Mouse (Mus musculus) G1E-ER4 (cell line): ENCODE data around the gene Mms19. TPM values are rescaled to one million over a fixed set of nuclear protein-coding genes. Genes with fewer than 3 reads are reported as not detected.

Source experiments
- GATA1 ChIP-seq: IDR thresholded peaks from one replicate; pipeline ENCODE4 v1.8.0; 2012; ENCODE audit warnings: low read length, inconsistent platforms
- polyA plus RNA-seq: library from polyadenylated mRNA; stranded (reverse); fragments of >175 nt; gene quantifications from 2 replicates; pipeline ENCODE4 v1.2.3, GENCODE M21; 2012

Gene Mms19
- polyA plus RNA-seq, 1 experiment, result 12.0 TPM

DNA sequence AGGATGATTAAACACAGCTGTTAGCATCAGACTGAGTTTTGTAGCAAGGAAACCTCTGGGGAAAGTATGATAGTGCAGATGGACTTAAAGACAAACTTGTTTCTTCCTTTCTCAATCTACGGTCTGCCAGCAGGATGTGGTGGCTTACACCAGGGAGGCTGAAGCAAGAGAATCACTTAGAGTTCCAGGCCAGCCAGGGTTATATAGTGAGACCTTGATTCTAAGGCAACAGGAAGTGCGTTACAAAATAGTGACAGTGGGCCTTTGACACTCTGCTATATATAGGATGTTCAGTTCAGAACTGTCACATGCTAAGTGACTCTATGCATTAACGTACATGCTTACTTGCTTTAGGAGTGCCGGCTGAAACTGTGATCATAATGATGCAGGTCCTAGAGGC is 64.1 kb downstream of the Mms19 start:
- TF ChIP-seq GATA1, result no peak

DNA sequence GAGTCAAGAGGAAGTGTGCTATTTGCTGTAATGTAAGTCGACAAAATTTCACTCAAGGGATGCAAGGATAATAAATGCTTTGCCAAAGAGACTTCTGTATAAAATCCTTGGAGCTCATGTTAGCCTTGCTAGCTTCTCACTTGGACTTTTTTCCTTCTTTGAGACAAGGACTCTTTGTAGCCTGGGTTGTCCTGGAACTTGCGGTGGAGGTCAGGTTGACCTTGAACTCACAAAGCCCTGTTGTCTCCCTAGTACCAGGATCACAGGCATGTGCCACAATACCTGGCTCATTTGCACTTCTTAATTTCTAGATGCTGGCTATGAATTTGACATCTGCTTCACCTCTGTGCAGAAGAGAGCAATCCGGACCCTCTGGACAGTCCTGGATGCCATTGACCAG is 65.7 kb downstream of the Mms19 start:
- TF ChIP-seq GATA1, result no peak

DNA sequence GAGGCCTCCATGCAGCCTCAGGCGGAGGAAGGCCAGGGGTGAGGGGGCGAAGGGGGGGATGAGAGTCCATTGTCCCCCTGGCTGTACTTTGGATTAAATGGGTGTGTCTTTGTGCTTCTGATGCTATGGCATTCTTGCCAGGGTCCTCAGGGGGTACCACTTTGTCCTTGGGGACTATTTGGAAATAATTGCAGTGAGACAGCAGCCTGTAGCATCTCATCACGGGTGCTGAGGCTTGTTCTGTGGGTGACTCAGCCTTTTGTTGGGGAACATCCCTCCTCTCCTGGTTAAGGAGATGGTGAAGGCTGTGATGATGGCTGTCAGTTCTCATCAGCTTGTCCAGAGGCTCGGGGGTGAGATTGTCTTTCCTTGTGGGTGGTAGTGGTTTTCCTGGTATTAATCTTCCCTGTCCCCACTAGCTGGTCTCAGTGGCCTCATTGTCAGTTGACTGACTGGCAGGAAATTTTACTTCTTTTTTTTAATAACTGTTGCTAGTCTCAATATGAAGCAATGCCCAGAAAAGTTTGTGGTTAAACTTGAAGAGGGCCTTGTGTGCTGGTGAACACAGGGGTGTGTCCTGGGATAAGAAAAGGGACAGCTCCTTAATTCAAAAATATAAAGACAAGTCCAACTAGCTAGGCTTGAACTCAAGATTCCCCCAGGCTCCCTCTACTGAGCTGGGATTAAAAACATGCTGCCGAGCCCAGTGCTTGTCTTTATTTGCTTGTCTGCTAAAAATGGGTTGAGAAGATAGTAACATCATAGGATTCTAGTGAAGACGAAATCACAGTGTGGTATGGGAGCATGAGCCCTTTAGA is 67.0 kb downstream of the Mms19 start:
- TF ChIP-seq GATA1, result no peak

DNA sequence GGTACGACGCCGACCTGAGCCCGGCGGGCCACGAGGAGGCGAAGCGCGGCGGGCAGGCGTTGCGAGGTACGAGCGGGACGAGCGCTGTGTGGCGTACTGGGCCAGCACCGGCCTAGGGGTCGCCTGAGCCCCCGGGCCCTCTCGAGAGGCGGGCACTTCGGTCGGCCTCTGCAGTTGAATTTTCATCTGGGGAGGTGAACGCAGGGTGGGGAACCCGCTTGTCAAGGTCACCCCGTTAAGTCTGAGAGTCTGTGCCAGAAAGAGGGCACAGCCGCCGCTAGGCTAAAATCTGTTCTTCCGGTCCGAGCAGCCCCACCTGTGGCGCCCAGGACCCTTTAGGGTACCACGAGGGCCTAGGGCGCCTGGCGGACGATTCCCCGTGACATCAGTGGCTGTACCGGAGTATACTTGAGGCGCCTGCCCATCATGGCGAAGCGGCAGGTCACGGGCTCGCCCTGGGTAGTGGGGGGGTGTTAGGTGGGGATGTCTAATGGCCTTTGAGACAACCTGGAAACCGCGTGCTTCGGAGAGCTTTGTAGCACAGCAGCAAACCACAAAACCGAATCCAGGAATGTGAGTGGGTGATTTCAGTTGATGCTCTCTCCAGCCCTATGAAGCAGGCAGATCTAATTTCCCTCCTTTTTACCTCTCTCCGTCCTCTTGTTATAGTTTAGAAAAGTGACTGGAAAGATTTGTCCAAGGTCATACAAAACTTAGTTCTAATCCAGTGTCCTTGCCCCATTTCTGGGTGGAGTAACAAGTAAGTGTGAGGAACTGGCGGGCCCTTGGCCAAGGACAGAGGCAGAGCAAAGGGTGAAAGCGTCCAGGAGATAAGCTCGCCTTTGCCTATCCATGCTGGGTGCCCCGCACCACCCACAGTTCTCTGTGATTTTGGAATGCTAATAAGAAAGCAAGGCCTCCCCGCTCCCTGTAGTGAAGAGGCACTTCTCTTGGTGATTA is 68.6 kb downstream of the Mms19 start:
- no peak for TF ChIP-seq GATA1

DNA sequence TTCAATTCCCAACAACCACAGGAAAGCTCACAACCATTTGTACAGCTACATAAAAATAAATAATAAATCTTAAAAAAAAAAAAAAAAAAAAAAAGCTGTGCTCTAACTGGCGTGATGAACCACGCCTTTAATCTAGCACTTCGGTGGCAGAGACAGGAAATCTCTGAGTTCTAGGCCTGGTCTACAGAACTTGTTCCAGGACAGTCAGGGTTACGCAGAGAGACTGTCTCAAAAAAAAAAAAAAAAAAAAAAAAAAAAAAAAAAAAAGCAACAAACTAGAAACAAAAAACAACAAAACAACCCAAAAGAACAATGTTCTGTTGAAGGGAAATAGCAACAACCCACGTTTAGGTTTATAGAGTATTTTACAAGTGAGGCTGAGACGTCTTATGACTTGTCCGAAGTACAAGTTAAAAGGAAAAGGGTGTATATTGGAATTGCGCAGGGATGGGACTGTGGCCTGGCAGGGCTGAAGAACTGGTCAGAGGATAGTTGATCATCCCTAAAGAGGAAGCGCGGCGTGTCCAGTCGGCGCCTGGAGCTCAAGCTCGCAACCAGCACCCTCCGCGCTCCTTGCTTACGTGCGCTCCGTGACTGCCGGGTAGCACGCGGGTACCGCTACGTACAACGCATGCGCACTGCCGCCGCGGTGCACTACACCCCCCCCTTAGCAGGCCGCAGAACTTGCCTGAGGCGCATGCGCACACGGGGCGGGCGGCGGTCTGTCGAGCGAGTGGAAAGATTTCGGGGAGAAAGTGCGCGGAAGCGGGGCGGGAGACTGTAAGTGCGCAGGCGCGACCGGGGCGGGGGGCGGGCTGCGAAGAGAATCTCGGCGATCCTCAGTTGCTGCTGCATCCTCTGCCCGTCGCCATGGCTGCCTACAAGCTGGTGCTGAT is 69.5 kb downstream of the Mms19 start, which contains the start of gene Pgam1:
TSS of gene Pgam1 (plus strand) at position 746 of the 896 bp plus-strand sequence.
- no peak for TF ChIP-seq GATA1

DNA sequence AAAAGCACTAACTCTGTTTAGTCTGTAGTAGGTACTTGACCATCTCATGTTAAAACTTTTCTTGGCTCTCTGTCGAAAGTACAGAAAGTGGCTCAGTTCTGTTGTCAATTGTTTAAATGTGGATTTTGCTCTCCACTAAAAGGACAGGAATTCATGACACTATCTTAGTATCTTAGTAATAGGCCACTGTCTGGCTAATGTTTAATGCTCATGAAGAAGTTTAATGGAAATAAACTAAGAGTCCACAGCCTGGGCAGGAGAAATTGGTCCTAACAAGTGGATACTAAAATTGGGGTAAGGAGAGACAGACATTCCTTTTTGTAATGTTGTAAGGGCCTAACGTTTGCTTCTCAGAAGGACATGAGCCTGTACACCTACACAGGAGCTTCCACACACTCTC is 70.6 kb downstream of the Mms19 start:
- no peak for TF ChIP-seq GATA1

DNA sequence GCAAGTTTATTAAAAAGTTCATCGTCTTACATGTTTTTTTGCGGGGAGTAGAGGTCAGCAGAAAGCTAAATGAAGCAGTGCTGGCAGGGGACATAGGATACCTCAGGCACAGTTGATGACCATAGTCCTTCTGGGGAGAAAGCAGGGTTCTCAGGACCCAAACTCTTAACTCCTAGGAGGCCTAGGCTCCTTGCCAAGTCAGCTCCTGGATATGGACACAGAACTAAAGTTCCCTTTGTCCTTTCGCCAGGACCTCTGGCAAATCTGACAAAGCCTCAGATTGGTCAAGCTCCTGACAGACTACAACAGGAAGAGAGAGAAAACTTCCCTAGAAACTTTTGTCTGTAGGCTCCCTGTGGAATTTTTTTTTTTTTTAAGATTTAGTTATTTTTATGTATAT is 72.2 kb downstream of the Mms19 start:
- no peak for TF ChIP-seq GATA1

DNA sequence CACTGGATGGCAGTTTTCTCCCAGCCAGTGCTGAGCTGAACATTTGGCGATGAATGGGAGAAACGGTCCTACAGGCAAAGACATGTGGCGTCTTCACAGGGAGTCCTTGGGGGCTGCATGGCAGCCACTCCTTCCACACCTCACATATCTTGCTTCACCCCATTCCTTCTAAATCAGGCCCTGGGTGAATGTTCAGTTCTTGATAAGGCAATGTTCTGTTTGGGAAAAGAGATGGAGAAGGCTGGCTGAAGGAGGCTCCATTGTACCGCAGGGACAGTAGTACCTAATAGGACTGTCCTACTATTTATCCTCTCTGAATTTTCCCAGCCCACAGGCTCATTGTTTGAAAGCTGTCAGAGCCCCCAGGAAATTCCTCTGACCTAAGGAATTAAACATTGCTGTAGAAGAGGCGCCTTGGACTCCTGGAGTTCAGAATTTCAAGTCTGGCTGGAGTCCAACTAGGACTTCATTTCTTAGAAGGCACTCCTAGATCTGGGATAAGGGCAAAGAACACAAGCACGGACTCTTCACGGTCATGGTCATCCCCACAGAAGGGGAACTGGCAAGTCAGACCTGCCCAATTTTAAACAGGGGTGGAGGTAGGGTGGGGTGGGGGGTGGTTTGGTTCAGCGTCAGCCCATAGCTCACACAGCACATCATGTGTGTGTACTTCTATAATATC is 73.7 kb downstream of the Mms19 start:
- no peak for TF ChIP-seq GATA1

DNA sequence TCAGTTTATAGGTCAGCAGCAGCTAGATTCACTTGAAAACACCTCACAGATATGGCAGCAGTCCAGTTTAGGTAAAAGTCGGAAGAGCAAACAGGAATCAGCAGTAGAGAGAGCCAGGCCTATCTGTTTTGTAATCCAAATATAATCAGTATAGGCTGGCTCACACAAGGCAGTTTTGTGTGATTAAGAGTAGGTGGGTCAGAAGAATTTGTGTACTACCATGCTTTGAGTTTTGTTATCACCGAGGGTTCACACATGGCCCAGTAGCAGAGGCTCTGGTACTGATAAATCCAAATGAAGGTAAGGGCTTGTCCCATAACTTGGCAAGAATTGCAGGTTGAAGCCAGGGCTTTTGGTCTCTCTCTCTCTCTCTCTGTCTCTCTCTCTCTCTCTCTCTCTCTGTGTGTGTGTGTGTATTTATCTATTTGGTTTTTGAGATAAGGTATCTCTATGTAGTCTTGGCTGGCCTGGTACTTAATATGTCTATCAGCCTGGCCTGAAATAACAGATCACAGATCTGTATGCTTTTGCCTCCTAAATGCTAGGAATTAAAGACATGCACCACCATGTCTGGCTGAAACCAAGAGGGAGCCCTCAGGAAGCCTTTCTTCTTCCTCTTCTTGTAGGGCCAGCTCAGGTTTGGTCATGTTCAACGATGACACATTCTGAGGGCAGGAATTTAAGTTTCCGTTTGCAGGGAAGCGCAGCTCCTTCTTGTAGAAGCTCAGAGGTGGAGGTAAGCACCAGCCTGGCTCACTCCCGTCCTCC is 74.5 kb downstream of the Mms19 start:
- no peak for TF ChIP-seq GATA1

DNA sequence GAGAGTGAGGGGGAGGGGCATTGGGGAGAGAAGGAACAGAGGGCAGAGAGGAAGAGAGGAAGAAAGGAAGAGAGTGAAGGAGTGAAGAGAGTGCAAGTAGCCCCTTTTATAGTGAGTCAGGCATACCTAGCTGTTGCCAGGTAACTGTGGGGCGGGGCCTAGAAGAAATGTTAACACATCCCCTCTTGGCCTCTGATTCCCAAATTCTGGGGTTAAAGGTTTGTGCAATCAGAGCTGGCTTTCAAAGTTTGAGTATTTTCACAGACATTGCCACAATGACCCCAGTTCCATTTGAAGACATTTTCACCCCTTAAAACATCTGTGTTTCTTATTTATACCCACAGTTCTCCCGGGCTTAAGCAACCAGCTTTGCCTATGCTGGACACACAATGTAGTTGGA is 75.7 kb downstream of the Mms19 start:
- no peak for TF ChIP-seq GATA1

DNA sequence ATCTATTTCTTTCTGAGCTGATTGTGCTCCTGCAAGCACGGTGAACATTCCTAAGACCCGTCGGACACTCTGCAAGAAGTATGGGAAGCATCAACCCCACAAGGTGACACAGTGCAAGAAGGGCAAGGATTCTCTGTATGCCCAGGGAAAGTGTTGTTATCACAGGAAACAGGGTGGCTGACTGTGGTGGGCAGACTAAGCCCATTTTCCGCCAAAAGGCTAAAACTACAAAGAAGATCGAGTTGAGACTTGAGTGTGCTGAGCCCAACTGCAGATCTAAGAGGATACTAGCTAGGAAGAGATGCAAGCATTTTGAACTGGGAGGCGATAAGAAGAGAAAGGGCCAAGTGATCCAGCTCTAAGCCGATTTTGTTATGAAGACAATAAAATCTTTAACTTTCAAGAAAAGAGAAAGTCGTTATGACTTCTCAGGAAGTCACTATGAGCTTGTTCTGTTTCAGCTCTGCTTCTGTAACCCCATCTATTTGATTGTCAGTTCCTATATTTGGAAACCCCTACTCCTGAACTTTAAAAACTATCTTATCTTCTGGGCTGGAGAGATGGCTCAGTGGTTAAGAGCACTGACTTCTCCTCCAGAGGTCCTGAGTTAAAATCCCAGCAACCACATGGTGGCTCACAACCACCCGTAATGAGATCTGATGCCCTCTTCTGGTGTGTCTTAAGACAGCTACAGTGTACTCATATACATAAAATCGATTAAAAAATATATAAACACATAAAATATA is 77.9 kb downstream of the Mms19 start:
- no peak for TF ChIP-seq GATA1

DNA sequence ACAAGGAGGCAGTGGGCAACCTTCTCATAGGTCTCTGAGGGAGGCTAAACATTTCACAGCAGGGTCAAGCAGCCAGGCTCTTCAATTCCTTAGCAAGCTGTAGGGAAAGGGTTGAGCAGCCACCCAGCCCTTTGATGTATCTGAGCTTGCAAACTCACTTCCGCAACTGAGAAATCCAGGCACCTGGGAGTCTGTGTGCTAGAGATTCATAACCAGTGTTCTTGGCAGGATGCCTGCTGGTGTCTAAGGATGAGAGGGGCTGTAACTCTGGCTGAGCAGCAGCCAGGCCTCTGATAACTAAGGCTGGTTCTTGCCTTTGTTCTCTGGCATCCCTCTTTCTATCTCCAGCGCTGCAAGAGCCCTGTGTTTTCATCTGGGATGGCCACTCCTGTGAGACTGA is 79.3 kb downstream of the Mms19 start:
- no peak for TF ChIP-seq GATA1

DNA sequence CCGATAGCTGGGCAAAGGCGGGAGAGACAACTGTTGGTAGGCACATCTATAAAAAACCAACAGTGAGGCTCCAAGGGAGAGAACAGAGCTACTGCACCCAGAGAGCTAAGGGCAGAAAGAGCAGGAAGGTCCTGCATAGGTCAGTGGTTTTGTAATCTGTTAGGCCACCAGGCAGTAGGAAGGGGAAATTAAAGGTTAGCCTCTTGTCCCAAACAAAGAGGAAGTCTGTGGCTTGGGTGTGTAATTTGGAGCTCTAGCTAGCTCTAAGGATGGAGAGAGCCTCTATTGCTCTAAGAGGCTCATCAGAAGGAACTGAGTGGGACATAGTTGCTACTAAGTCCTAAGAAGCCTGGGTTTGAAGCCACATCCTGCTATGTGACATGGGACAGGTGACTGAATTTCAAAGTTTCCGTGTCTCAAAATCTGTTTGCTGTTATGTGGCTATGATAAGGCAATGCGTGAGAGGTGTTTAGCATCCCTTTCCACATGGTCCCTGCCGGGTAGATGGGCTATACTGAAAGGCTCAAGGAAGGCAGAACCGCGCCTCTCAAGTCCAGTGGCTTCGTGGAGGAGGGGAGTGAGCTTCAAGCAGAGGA is 80.4 kb downstream of the Mms19 start:
- TF ChIP-seq GATA1, result no peak

DNA sequence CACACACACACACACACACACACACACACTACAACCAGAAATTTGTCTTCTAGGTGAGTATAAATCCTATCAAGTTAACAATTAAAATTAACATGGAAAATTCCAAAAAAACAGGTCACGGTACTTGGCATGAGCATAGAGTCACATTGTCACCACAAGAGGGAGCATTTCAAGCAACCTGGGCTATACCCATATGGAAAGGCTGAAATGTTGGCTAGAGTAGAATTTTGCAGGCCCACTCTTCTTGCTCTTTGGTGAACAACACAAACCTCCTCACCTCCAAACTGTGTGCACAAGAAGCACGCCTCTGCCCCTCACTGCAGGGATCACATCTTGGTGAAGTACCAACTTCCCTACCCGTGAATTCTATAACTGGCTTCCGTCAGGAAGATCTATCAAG is 82.1 kb downstream of the Mms19 start:
- no peak for TF ChIP-seq GATA1
